Mouse (Mus musculus) kidney, embryonic 14.5 days (tissue): ENCODE data around the gene Dnttip1. TPM values are rescaled to one million over a fixed set of nuclear protein-coding genes. Genes with fewer than 3 reads are reported as not detected.
"Not testable (repeated sequence)": the region's sequence is repeated elsewhere in the genome, so short reads cannot be mapped to it uniquely, and the experiment has no call there.

Experiments
- ATAC-seq: fragments of 200-750 bp; cut with Nextera tagmentation; 2 replicates; pipeline ENCODE4 v1.8.0; 2017; ENCODE audit warnings: moderate number of reproducible peaks, mild to moderate bottlenecking, moderate TSS enrichment, moderate library complexity; ENCODE audit not compliant: low FRiP score, low TSS enrichment
- H3K27ac ChIP-seq: fragments of 300-500 bp; sonication (generic); 2 replicates; pipeline ENCODE4 v1.5.1; 2014; ENCODE audit warnings: low read depth, mild to moderate bottlenecking, low read length, moderate library complexity, mixed read lengths
- H3K27me3 ChIP-seq: fragments of 300-500 bp; sonication (generic); 2 replicates; pipeline ENCODE4 v1.6.1; 2014; ENCODE audit warnings: mild to moderate bottlenecking, low read length; ENCODE audit not compliant: control insufficient read depth, insufficient read depth
- H3K36me3 ChIP-seq: fragments of 300-500 bp; sonication (generic); 2 replicates; pipeline ENCODE4 v1.6.1; 2014; ENCODE audit warnings: low read length, mixed read lengths; ENCODE audit not compliant: control insufficient read depth, insufficient read depth
- H3K4me1 ChIP-seq: fragments of 300-500 bp; sonication (generic); 2 replicates; pipeline ENCODE4 v1.6.1; 2014; ENCODE audit warnings: low read length, mixed read lengths; ENCODE audit not compliant: control insufficient read depth, insufficient read depth
- H3K4me2 ChIP-seq: fragments of 300-500 bp; sonication (generic); replicated peaks from 2 replicates; pipeline ENCODE4 v1.6.1; 2014; ENCODE audit warnings: low read depth, mild to moderate bottlenecking, low read length
- H3K4me3 ChIP-seq: fragments of 300-500 bp; sonication (generic); 2 replicates; pipeline ENCODE4 v1.5.1; 2014; ENCODE audit warnings: mild to moderate bottlenecking, low read length
- H3K9ac ChIP-seq: fragments of 300-500 bp; sonication (generic); 2 replicates; pipeline ENCODE4 v1.6.1; 2014; ENCODE audit warnings: low read depth, mild to moderate bottlenecking, low read length, moderate library complexity
- H3K9me3 ChIP-seq: fragments of 300-500 bp; sonication (generic); 2 replicates; pipeline ENCODE4 v1.6.1; 2016; ENCODE audit warnings: low read length; ENCODE audit not compliant: control insufficient read depth
- WGBS: fragments of 180-500 bp; shearing (Covaris S2); extraction: QIAGEN DNeasy Blood & Tissue Kit; methylation state at CpG from one replicate; pipeline ENCODE4 v1.1.7; 2014; 5-methylcytosine and 5-hydroxymethylcytosine counted together
- polyA plus RNA-seq: library from polyadenylated mRNA; unstranded; fragments of >200 nt; fragmentation: Nextera tagmentation; extraction: Ambion mirVana; gene quantifications from 2 replicates; pipeline ENCODE4 v1.2.1, GENCODE M21; 2014

The Dnttip1 gene
- polyA plus RNA-seq, 1 experiment from 2014 or later = 70.8 TPM

GRCm38 (mm10) chr2:164791841-164792261 lies 46.1 kb downstream of the Dnttip1 start:
- H3K4me3 ChIP-seq = no peak overlapping the region
- H3K36me3 ChIP-seq = peaks cover 57% of the 10 kb centered on the region
- H3K4me1 ChIP-seq = peaks cover 3% of the 10 kb centered on the region; the same call in 1 of the 2 replicates
- WGBS = 96% methylated on average over 18 of the region's 18 CpGs
- no peak overlapping the region for H3K27ac ChIP-seq
- H3K4me2 ChIP-seq = no peak overlapping the region
- H3K9me3 ChIP-seq = no peaks in the 10 kb centered on the region
- H3K9ac ChIP-seq = no peak overlapping the region
- ATAC-seq = no peak
- H3K27me3 ChIP-seq = no peaks in the 10 kb centered on the region

DNA sequence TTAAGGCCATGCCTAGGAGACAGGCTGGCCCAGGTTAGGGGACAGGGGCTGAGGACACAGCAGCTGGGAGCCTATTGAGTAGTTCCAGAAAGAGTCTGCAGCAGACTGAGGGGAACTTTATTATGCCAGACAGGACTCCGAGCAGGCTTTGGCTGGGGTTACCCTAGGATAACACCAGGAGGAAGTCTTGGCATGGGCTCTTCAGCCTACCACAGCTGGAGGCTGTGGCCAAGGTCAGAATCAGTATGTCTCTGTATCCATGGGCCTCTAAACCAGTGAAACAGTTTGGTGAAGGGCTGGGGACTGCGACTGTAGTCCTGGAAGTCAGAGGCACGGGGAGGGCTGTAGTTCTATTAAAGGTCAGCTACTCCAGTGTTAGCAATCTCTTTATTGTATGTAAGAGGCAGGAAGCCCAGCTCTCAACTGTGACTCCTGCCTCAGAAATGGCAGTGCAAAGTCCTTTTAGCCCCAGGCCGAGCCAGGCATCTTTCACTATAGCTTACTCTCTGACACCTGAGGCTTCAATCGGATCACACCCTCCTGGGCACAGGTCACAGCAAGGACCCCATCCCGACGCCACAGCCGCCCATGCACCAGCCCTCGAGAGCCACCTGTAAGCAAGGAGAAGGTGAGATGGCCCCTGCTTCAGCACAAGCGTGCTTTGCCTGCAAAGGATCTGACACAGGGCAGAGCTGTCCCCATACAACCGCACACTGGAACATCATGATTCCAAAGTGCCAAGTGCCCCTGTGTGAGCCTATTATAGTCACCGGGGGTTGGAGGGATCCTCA lies 46.8 kb downstream of the Dnttip1 start:
- no peak overlapping the region for H3K27ac ChIP-seq
- no peaks in the 10 kb centered on the region for H3K27me3 ChIP-seq
- peaks cover 58% of the 10 kb centered on the region for H3K36me3 ChIP-seq
- no peaks in the 10 kb centered on the region for H3K4me1 ChIP-seq
- no peak overlapping the region for H3K4me2 ChIP-seq
- H3K9ac ChIP-seq = no peak overlapping the region
- 94% methylated on average over 12 of the region's 12 CpGs for WGBS
- no peak overlapping the region for H3K4me3 ChIP-seq
- no peak for ATAC-seq
- no peaks in the 10 kb centered on the region for H3K9me3 ChIP-seq

DNA sequence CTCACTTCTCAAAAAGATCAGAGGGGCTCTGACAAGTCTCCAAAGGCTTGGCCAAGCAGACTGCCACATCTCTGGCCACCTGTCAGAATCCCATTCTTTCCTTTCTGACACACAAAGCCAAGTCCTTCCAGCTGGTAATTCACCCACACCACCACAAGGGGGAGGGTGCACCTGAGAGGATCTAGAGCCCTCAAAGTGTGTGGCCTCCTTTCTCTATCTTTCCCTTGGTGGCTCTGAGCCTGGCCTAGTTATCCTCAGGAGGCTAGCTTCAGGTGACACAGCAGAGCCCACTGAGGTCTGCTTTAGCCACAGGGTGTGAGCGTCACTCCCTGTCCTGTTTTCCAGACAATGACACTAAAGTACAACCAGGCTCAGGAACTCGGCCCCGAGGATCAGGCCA lies 47.5 kb downstream of the Dnttip1 start:
- WGBS = 92% methylated on average over 3 of the region's 3 CpGs
- Histone ChIP-seq H3K27ac (no peak overlapping the region), H3K4me3 (no peak overlapping the region), H3K27me3 (no peaks in the 10 kb centered on the region), H3K4me2 (no peak overlapping the region), H3K9ac (no peak overlapping the region), H3K36me3 (peaks cover 63% of the 10 kb centered on the region), H3K9me3 (no peaks in the 10 kb centered on the region), H3K4me1 (no peaks in the 10 kb centered on the region)
- no peak for ATAC-seq

GRCm38 (mm10) chr2:164793772-164794171 lies 48.0 kb downstream of the Dnttip1 start:
- H3K9ac ChIP-seq = no peak overlapping the region
- 86% methylated on average over 2 of the region's 2 CpGs for WGBS
- peaks cover 62% of the 10 kb centered on the region for H3K36me3 ChIP-seq
- H3K4me3 ChIP-seq = no peak overlapping the region
- no peaks in the 10 kb centered on the region for H3K27me3 ChIP-seq
- H3K27ac ChIP-seq = no peak overlapping the region
- ATAC-seq = no peak
- H3K9me3 ChIP-seq = no peaks in the 10 kb centered on the region
- H3K4me1 ChIP-seq = no peaks in the 10 kb centered on the region
- H3K4me2 ChIP-seq = no peak overlapping the region

- peaks cover 61% of the 10 kb centered on the region for H3K36me3 ChIP-seq
- peak; percentile 65 for ATAC-seq
- no peak overlapping the region for H3K9ac ChIP-seq
- H3K4me1 ChIP-seq = no peaks in the 10 kb centered on the region
- H3K27ac ChIP-seq = no peak overlapping the region
- no peak overlapping the region for H3K4me2 ChIP-seq
- no peaks in the 10 kb centered on the region for H3K9me3 ChIP-seq
- H3K27me3 ChIP-seq = no peaks in the 10 kb centered on the region
- 37% methylated on average over 5 of the region's 5 CpGs for WGBS
- no peak overlapping the region for H3K4me3 ChIP-seq
These were observed 48.5 kb downstream of the Dnttip1 start for GRCm38 (mm10) chr2:164794293-164794692.

DNA sequence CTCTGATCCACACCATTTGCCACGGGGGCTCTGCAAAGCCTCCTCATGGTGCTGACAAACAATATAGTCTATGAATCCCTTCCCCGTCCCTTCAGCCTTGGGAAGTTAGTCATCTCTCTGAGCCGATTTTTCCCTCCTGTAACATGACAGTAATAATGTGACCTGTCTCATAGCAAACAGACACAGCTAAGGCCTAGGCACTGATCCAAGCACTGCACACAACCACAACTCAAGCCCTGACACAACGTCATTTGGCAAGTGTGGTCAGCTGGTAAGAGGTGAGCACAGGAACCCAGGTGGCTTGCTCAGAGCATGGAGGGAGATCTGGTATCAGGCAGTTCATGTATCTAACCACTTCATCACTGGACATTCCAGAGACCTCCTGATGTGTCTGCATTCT lies 50.1 kb downstream of the Dnttip1 start:
- no peak for ATAC-seq
- no peak overlapping the region for H3K9ac ChIP-seq
- H3K4me3 ChIP-seq = no peak overlapping the region
- peaks cover 67% of the 10 kb centered on the region for H3K36me3 ChIP-seq
- no peaks in the 10 kb centered on the region for H3K27me3 ChIP-seq
- no peaks in the 10 kb centered on the region for H3K4me1 ChIP-seq
- no peaks in the 10 kb centered on the region for H3K9me3 ChIP-seq
- no peak overlapping the region for H3K27ac ChIP-seq
- H3K4me2 ChIP-seq = no peak overlapping the region
- WGBS = 83% methylated on average over 4 of the region's 4 CpGs

GRCm38 (mm10) chr2:164798554-164798953 lies 52.8 kb downstream of the Dnttip1 start:
- not testable (repeated sequence) for H3K9ac ChIP-seq, ATAC-seq, H3K27me3 ChIP-seq, H3K4me1 ChIP-seq, H3K9me3 ChIP-seq, H3K4me3 ChIP-seq, H3K4me2 ChIP-seq, H3K27ac ChIP-seq
- WGBS = 79% methylated on average over 6 of the region's 6 CpGs
- peaks cover 52% of the 10 kb centered on the region for H3K36me3 ChIP-seq

DNA sequence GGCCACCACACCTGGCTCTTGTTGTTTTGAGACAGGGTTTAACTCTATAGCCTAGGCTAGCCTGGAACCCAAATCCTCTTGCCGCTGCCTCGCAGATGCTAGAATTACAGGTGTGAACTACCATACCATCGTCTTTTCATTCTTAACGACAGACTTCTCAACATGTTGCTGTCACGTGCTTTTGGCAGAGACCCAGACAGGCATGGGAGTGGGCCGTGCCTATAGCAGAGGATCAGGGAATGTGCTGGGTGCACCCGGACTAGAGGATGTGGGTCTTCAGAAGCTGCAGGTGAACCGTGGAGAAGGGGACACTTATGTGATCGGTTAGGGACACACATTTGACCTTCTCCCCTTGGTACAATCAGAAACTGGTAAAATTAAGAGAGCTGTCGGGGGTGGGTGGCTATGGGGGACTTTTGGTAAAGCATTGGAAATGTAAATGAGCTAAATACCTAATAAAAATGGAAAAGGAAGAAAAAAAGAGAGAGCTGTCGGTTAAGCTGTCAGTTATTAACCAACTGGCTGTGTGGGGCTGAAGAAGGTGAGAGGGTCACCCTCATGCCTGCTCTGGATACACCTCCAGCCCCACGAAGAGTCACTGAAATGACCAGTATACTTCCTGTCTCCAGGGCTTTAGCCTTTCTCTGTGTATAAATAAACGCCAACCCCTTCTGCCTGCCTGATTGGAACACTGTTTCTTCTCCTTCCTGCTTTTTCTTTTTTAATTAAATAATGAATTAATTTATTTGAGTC lies 54.6 kb downstream of the Dnttip1 start:
- Histone ChIP-seq H3K4me1 (peaks cover 6% of the 10 kb centered on the region; the same call in 1 of the 2 replicates), H3K27me3 (no peaks in the 10 kb centered on the region), H3K9ac (no peak overlapping the region), H3K27ac (no peak overlapping the region), H3K36me3 (peaks cover 40% of the 10 kb centered on the region), H3K4me2 (no peak overlapping the region), H3K4me3 (no peak overlapping the region), H3K9me3 (no peaks in the 10 kb centered on the region)
- no peak for ATAC-seq
- WGBS = 90% methylated on average over 13 of the region's 13 CpGs
